Mouse (Mus musculus) kidney, embryonic 16.5 days (tissue): ENCODE measurements around the gene Lenep. TPM values are rescaled to one million over a fixed set of nuclear protein-coding genes. Genes with fewer than 3 reads are reported as not detected.
"Not testable (repeated sequence)": the region's sequence is repeated elsewhere in the genome, so short reads cannot be mapped to it uniquely, and the experiment has no call there.

Experiments used
- ATAC-seq: fragments of 200-750 bp; cut with Nextera tagmentation; 2 replicates; pipeline ENCODE4 v1.8.0; 2017; ENCODE audit warnings: moderate TSS enrichment; ENCODE audit not compliant: low FRiP score, low TSS enrichment
- H3K27ac ChIP-seq: fragments of 300-500 bp; sonication (generic); 2 replicates; pipeline ENCODE4 v1.5.1; 2014; ENCODE audit warnings: low read length
- H3K27me3 ChIP-seq: fragments of 300-500 bp; sonication (generic); 2 replicates; pipeline ENCODE4 v1.6.1; 2014; ENCODE audit warnings: low read length, control low read depth, mixed read lengths; ENCODE audit not compliant: insufficient read depth
- H3K36me3 ChIP-seq: fragments of 300-500 bp; sonication (generic); 2 replicates; pipeline ENCODE4 v1.6.1; 2014; ENCODE audit warnings: low read length, control low read depth, mixed read lengths; ENCODE audit not compliant: insufficient read depth
- H3K4me1 ChIP-seq: fragments of 300-500 bp; sonication (generic); 2 replicates; pipeline ENCODE4 v1.6.1; 2014; ENCODE audit warnings: low read length, control low read depth, mixed read lengths; ENCODE audit not compliant: insufficient read depth
- H3K4me2 ChIP-seq: fragments of 300-500 bp; sonication (generic); replicated peaks from 2 replicates; pipeline ENCODE4 v1.6.1; 2014; ENCODE audit warnings: low read depth, low read length
- H3K4me3 ChIP-seq: fragments of 300-500 bp; sonication (generic); 2 replicates; pipeline ENCODE4 v1.5.1; 2014; ENCODE audit warnings: mild to moderate bottlenecking, low read length
- H3K9ac ChIP-seq: fragments of 300-500 bp; sonication (generic); replicated peaks from 2 replicates; pipeline ENCODE4 v1.6.1; 2014; ENCODE audit warnings: low read length
- H3K9me3 ChIP-seq: fragments of 300-500 bp; sonication (generic); 2 replicates; pipeline ENCODE4 v1.6.1; 2016; ENCODE audit warnings: low read length, control low read depth
- WGBS: fragments of 180-500 bp; shearing (Covaris S2); extraction: QIAGEN DNeasy Blood & Tissue Kit; methylation state at CpG from one replicate; pipeline ENCODE4 v1.1.7; 2014; 5-methylcytosine and 5-hydroxymethylcytosine counted together
- polyA plus RNA-seq: library from polyadenylated mRNA; unstranded; fragments of >200 nt; fragmentation: Nextera tagmentation; extraction: Ambion mirVana; gene quantifications from 2 replicates; pipeline ENCODE4 v1.2.1, GENCODE M21; 2015

Gene Lenep
- polyA plus RNA-seq, 1 experiment from 2014 or later, result 1.3 TPM

- H3K4me3 ChIP-seq, result no peak overlapping the region
- no peaks in the 10 kb centered on the region for H3K27me3 ChIP-seq
- H3K4me2 ChIP-seq, result no peak overlapping the region
- H3K27ac ChIP-seq, result no peak overlapping the region
- 90% methylated on average over 8 of the region's 8 CpGs for WGBS
- no peak for ATAC-seq
- H3K9me3 ChIP-seq, result no peaks in the 10 kb centered on the region
- no peak overlapping the region for H3K9ac ChIP-seq
- H3K4me1 ChIP-seq, result peaks cover 25% of the 10 kb centered on the region
- peaks cover 24% of the 10 kb centered on the region for H3K36me3 ChIP-seq
These were observed 30.0 kb upstream of the Lenep start for GRCm38 (mm10) chr3:89432606-89433005.

DNA sequence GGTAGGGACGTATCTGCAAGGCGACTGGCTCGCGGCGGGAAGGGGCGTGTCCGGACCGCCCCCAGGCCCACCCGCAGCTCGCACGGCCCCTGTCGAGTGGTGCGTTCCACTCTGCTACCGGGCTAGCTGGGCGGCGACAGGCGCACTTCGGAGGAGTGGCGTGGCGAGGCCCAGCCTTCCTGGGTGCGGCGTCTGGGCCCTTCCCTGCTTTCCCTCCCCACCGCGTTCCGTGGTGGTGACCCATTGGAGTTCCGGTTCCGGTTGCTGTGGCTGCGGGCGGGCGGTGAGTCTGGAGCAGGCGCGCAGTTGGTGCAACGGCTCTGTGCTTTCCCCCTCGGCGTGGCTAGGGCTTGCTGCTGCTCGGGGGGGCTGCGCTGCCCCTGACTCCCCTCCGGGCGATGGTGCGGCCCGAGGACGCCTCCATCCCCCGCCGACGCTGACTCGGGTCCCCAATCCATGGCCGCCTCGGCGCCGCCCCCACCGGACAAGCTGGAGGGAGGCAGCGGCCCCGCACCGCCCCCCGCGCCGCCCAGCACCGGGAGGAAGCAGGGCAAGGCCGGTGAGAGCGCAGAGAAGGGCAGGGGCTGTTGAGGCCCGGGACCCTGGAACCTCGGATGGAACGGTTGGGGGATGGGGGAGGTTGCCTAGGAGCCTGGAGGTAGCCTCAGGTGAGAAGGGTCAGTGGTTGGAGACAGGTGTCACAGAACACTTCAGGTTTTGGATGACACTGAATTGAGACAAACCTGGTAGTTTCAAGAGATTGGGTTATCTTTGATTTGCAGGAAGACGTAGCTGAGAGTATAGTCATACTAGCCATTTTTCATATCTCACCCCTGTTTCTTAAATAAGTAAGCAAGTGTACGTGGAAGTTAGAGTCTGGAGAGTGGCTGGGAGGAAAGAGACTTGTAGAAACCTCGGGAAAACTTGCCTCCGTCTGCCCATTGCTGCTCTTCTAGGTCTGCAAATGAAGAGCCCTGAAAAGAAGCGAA, 27.9 kb upstream of the Lenep start, which contains the start of gene Pygo2:
TSS of gene Pygo2 (plus strand) at position 44 of the 989 bp plus-strand sequence.
- H3K9ac ChIP-seq, result peak within 1 kb of the TSS; percentile 95
- 2% methylated on average over 62 of the region's 68 CpGs for WGBS
- no peaks in the 10 kb centered on the region for H3K27me3 ChIP-seq
- H3K36me3 ChIP-seq, result peaks cover 42% of the 10 kb centered on the region
- H3K4me1 ChIP-seq, result peaks cover 11% of the 10 kb centered on the region
- H3K27ac ChIP-seq, result peak within 1 kb of the TSS; percentile 88
- peak; percentile 98 for ATAC-seq
- H3K4me3 ChIP-seq, result peak within 1 kb of the TSS; percentile 78
- H3K9me3 ChIP-seq, result no peaks in the 10 kb centered on the region
- peak within 1 kb of the TSS; percentile 67 for H3K4me2 ChIP-seq

GRCm38 (mm10) chr3:89429021-89429420, 26.4 kb upstream of the Lenep start:
- not testable (repeated sequence) for H3K9ac ChIP-seq
- 85% methylated on average over 7 of the region's 7 CpGs for WGBS

DNA sequence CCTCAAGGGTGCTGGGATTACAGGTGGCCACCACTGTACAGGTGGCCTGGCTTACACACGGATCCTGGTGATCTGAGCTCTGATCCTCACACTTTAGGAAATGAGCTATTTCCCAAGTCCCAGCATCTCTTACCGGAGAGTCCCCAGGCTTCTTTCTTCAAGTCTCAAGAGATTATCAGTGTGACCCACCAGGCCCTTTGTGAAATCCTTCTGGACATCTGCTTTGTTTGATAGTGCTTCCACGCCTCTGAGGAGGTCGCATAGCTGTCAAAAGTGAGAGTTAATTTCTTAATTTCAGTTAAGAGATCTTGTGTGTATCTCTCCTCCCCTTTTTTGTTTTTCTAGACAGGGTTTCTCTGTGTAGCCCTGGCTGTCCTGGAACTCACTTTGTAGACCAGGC, 23.3 kb upstream of the Lenep start:
- H3K9me3 ChIP-seq, result no peaks in the 10 kb centered on the region
- no peak overlapping the region for H3K4me3 ChIP-seq
- H3K4me1 ChIP-seq, result peaks cover 35% of the 10 kb centered on the region
- 93% methylated on average over 4 of the region's 4 CpGs for WGBS
- H3K9ac ChIP-seq, result no peak overlapping the region
- H3K36me3 ChIP-seq, result peaks cover 31% of the 10 kb centered on the region
- ATAC-seq, result no peak
- H3K27ac ChIP-seq, result no peak overlapping the region
- no peaks in the 10 kb centered on the region for H3K27me3 ChIP-seq
- no peak overlapping the region for H3K4me2 ChIP-seq

More at GRCm38 (mm10) chr3:89429021-89429420, 26.4 kb upstream of the Lenep start:
- not testable (repeated sequence) for ATAC-seq, H3K27ac ChIP-seq, H3K4me3 ChIP-seq, H3K9me3 ChIP-seq, H3K27me3 ChIP-seq, H3K4me2 ChIP-seq
- peaks cover 19% of the 10 kb centered on the region for H3K4me1 ChIP-seq
- H3K36me3 ChIP-seq, result peaks cover 48% of the 10 kb centered on the region

DNA sequence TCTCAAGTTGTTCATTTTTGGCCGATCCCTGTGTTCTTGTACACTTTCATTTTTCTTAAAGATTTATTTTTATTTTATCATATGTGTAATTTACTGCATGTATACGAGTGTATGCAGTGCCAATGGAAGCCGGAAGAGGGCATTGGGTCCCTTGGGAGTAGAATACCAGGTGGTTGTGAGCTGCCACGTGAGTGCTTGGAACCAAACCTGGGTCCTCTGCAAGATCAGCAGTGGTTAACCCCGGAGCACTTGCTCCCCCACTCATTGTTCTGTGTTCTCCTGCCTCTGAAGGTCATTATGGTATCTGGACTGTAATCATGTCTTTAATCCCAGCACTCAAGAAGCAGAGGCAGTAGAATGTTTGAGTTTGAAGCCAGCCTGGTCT, 22.5 kb upstream of the Lenep start:
- 65% methylated on average over 5 of the region's 5 CpGs for WGBS
- no peak for ATAC-seq
- Histone ChIP-seq H3K4me3 (no peak overlapping the region), H3K9me3 (no peaks in the 10 kb centered on the region), H3K4me2 (no peak overlapping the region), H3K27ac (no peak overlapping the region), H3K4me1 (peaks cover 40% of the 10 kb centered on the region), H3K27me3 (no peaks in the 10 kb centered on the region), H3K36me3 (peaks cover 31% of the 10 kb centered on the region), H3K9ac (no peak overlapping the region)

DNA sequence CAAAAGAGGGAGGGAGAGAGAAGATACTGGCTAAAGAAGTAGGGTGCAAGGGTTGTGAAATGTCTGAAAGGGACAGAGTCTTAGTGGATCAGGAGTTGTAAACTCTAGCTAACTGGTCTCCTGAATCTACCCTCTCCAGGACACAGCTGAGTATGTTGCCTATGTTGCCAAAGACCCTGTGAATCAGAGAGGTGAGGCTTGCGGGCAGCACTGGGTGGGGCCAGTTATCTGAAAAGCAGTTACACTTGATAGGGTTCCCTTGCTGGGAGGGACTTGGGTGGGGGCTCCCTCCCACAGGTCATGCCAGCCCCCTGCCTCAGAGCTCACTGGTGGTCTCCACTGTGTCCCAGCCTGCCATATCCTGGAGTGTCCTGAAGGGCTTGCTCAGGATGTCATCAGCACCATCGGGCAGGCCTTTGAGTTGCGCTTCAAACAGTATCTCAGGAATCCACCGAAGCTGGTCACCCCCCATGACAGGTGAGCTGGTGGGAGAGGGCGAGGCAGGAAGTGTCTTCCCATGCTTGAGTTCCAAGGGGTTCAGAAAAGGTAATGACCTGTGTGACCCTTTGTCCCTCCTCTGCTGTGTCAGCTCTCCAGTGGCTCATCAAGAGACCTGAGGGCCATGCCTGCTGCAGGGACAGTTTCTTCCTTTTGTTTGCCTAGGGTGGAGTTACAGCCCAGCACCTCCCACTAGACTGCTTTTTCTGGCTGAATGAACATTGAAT, 22.0 kb upstream of the Lenep start:
- no peaks in the 10 kb centered on the region for H3K9me3 ChIP-seq
- no peaks in the 10 kb centered on the region for H3K27me3 ChIP-seq
- ATAC-seq, result no peak
- H3K36me3 ChIP-seq, result peaks cover 31% of the 10 kb centered on the region
- peaks cover 46% of the 10 kb centered on the region for H3K4me1 ChIP-seq
- H3K9ac ChIP-seq, result no peak overlapping the region
- no peak overlapping the region for H3K4me2 ChIP-seq
- H3K27ac ChIP-seq, result no peak overlapping the region
- H3K4me3 ChIP-seq, result no peak overlapping the region
- WGBS, result 54% methylated on average over 5 of the region's 5 CpGs

DNA sequence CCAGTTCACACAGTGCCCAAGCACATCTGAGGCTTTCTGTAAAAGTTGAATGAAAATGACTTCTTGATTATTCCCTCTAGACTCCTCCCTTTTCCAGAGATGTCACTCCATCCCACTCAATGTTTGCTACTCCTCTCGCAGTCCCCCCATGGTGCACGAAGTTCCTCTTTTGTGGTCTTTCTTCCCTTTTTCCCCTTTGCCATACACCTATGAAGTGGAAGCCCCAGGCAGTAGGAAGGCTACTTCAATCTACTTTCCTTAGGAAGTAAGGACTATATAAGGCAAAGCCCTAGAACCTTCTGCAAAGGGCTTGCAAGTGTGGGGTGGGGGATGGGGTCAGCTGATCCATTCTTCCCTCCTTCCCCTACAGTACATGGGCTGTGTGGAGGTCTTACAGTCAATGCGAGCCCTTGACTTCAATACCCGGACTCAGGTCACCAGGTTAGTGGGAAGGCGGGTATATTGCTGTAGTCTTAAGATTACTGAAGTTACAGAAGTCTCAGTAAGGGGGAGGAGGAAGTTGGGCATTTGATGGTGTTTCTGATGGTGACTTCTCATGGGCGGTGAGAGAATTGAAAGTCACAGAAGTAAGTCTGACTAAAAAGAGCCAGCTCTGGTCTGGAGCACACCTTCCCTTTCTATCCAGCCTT, 20.1 kb upstream of the Lenep start:
- H3K9me3 ChIP-seq, result no peaks in the 10 kb centered on the region
- H3K9ac ChIP-seq, result peak overlapping the region; percentile 77
- H3K27me3 ChIP-seq, result no peaks in the 10 kb centered on the region
- H3K4me3 ChIP-seq, result peak overlapping the region; percentile 65
- WGBS, result 68% methylated on average over 6 of the region's 6 CpGs
- peak overlapping the region; percentile 88 for H3K4me2 ChIP-seq
- H3K36me3 ChIP-seq, result peaks cover 27% of the 10 kb centered on the region
- ATAC-seq, result no peak
- no peak overlapping the region for H3K27ac ChIP-seq
- peaks cover 46% of the 10 kb centered on the region for H3K4me1 ChIP-seq

- peak overlapping the region; percentile 65 for H3K4me3 ChIP-seq
- peaks cover 50% of the 10 kb centered on the region for H3K4me1 ChIP-seq
- peak overlapping the region; percentile 88 for H3K4me2 ChIP-seq
- H3K9ac ChIP-seq, result peak overlapping the region; percentile 77
- no peak for ATAC-seq
- H3K27me3 ChIP-seq, result no peaks in the 10 kb centered on the region
- H3K27ac ChIP-seq, result peak overlapping the region; percentile 100
- 9% methylated on average over 22 of the region's 22 CpGs for WGBS
- H3K36me3 ChIP-seq, result peaks cover 20% of the 10 kb centered on the region
- no peaks in the 10 kb centered on the region for H3K9me3 ChIP-seq
These were observed 19.3 kb upstream of the Lenep start for GRCm38 (mm10) chr3:89421810-89422473.
